Mouse (Mus musculus): ENCODE measurements at regions not wholly inside any gene's neighbourhood (a gene's known extent, or its start where the extent isn't known, plus 50 kb on each side); places are given as distances from the start of the nearest gene placed in this dataset.

DNA sequence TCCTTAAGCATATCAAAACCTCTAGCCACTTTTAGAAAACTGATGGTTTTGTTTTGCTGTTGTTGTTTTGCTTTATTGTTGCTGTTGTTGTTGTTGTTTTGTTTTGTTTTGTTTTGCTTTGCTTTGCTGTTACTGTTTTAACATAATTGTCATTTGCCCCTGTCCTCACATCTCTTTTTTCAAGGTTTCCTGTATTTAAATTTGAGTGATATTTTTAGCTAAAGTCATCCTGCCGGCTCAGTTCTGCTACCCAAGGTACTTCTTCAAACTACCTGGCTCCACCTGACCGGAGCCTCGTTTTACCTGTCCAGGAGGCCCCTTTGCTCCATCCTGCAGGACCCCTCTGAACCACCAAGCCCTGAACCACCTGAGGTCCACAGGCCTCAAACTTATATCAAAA, 253.4 kb downstream of the Tle4 start:
- DNase-seq (ENCODE audit: low read depth) = no peak

DNA sequence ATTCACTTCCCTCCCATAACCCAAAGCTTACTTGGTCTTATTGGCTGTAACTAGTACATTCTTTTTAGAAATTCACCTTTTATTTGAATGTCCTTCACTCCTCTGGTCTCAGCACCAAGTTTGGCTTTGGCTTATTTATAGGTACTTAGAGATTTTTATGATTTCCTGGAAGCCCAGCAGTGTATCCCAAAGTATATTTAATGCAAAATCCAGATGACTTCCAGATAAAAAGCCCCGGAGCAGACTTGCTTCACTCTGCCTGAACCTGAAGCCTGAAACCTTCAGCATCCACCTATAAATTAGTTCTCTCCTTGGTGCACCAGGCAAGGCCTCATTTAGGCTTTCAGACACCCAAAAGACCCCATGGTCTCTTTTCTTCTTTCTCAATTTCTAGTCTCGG, 250.8 kb downstream of the Tle4 start:
- no peak for DNase-seq (ENCODE audit: low read depth)

GRCm38 (mm10) chr19:14347429-14347828, 250.4 kb downstream of the Tle4 start:
- DNase-seq (ENCODE audit: low read depth) = no peak

- DNase-seq (ENCODE audit: low read depth) = no peak
These were observed 248.1 kb downstream of the Tle4 start for GRCm38 (mm10) chr19:14349753-14350152.

GRCm38 (mm10) chr19:14351728-14352340, 246.0 kb downstream of the Tle4 start:
- DNase-seq (ENCODE audit: low read depth) = peak; percentile 79

GRCm38 (mm10) chr19:14352551-14352950, 245.3 kb downstream of the Tle4 start:
- DNase-seq (ENCODE audit: low read depth) = peak; percentile 49

DNA sequence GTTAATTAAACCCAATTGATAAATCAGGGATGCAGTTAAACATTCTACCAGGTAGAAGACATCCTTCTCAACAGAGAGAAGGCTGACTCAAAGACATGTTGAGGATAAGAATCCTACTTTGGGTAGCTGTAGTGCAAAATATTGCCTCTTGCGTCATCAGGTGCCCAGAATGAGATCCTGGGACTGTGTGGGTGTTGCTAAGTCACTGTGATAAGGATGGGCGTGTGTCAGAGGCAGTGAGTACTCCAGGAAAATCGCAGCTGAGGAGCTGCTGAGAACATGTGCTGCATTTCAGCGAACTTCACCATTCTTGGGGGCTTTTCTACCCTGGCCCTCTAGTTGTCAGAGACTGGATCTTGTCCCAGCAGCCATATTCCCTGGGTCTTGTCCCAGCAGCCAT, 244.7 kb downstream of the Tle4 start:
- peak; percentile 12 for DNase-seq (ENCODE audit: low read depth)

DNA sequence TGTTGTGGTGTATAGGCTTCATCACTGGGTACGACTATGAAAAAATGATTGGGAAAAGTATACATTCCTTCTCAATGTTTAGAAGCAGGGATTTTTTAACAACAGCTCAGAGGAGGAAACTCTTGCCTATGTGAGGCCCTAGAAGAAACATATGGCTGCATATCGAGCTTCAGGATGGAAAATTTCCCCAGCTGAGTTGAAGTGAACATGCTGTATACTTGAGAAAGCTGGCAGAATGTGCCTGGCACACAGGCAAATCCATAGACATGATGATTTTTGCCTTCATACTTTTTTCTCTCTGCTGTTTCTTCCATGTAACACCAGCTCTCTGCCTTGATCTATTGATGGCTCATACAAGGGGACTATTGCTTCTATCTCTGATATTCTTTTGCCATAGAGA, 242.7 kb downstream of the Tle4 start:
- no peak for DNase-seq (ENCODE audit: low read depth)

- no peak for DNase-seq (ENCODE audit: low read depth)
These were observed 241.9 kb downstream of the Tle4 start for GRCm38 (mm10) chr19:14355946-14356345.

- no peak for DNase-seq (ENCODE audit: low read depth)
These were observed 237.2 kb downstream of the Tle4 start for GRCm38 (mm10) chr19:14360611-14361010.

- DNase-seq (ENCODE audit: low read depth) = no peak
These were observed 228.7 kb downstream of the Tle4 start for GRCm38 (mm10) chr19:14369098-14369604.

- DNase-seq (ENCODE audit: low read depth) = no peak
These were observed 226.5 kb downstream of the Tle4 start for GRCm38 (mm10) chr19:14371360-14371759.

DNA sequence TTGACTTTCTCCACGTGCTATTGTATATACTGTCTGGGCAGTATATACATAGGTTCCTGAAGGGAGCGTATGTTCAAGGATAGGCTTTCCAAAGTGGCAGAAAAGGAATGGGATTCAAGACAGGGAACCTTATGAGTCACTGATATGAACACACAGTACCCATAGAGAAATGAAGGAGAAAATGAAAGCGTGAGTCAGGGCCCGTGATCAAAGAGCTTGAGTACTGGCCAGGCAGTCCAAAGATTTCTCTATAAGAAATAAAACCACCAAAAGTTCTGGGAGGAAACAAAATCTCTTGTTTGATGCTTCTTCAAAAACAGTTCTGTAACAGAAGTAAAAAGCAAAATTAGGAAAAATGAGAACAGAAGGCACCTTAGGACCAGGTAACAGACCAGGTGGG, 223.9 kb downstream of the Tle4 start:
- no peak for DNase-seq (ENCODE audit: low read depth)

DNA sequence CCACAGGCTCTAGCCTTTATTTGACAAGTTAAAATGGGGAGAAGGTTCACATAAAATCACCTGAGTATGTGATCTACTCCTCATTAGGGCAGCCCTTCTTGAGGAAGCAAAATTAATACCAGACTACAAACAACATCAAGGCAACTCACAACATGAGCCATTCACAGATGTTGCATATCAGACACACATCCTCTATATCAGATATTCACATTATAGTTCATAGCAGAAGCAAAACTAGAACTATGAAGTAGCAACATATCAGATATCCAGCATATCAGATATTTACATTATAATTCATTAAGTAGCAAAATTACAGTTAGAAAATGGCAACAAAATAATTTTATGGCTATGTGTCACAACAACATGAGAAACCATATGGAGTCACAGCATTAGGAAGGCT, 217.0 kb downstream of the Tle4 start:
- no peak for DNase-seq (ENCODE audit: low read depth)

DNA sequence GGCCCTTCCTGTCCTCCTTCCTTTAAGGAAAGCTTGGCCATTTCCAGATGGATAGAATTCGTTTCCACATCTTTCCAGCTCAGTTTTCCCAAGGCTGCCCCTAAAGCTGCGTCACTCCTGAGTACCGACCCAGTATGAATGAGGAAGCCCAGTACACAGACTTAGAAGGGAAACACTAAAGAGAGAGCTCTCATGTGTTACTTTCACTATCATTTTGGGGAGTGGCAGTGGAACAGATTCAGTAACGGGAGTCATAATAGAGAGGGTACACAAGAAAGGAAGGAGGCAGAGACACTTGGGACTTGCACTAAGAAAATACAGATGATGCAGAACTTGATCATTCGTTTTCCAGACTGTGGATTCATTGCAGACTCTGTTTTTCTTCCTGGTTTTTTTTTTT, 210.1 kb downstream of the Tle4 start:
- DNase-seq (ENCODE audit: low read depth) = peak; percentile 68

DNA sequence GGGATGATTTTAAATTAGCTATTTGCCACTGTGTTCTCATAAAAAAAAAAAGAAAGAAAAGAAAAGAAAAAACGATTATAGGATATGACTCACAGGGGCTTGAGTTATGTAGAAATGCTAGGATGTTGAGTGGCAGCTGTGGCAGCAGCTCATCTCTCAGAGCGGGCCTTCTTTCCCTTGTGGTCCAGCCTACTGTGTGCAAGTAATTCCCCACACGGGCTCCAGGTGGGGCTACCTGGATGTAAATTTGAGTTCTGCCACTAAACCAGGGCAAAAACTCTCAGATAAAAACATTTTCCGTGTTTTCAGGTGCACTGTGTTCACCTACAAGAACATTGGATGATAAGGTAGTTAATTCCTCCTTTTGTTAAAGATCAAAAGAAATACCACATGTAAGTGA, 209.3 kb downstream of the Tle4 start:
- peak; percentile 71 for DNase-seq (ENCODE audit: low read depth)

DNA sequence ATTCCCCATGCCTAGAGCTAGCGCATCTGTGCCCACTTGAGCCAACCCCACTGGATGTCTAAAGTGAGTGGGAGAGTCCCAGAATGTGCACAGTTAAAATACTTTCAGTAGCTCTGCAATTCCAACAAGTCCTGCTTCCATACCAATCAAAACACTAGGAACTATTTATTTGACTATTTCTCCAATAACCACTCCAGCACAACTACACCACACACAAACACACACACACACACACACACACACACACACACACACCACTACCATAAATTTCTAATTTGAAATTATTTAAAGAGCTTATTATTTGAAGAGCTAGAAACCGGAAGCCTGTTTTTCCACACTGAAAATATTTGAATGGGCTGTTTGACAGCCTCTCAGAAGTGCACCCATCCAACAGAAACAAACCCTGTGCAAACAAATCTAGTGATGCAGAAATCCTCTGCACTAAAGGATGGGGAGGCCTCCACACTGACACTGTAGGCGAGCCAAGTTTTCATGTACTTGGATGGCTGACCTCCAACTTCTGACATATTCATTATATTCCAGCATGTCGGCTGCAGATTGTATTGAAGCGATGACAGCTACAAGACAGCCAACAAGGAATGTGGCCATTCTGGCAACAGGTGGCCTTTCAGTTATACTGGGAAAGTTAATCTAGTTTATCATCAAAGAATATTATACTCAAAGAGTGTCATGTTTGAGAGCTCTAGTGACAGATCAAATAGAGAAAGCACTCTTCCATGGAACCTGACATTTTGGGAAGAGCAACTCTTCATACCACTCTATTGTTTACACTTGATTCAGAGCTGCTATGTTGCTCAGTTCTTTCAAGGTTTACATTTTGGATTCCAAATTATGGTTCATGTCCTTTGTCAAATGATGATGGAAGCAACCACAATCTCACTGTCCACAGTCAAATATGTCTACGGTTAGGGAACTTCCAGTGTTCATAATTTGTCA, 207.7 kb downstream of the Tle4 start:
- DNase-seq (ENCODE audit: low read depth) = no peak

- no peak for DNase-seq (ENCODE audit: low read depth)
These were observed 206.9 kb downstream of the Tle4 start for GRCm38 (mm10) chr19:14390914-14391313.

Data from induced T-regulatory cell, adult 2 months (primary cell).